Mouse (Mus musculus) frontal cortex, adult (tissue): Measurements from ENCODE around the gene Tenm4.

ENCODE experiments used
- ATAC-seq: cut with Nextera tagmentation; 2 replicates; pipeline ENCODE4 v1.9.2; 2017; ENCODE audit warnings: mild to moderate bottlenecking, moderate library complexity, mixed read lengths; ENCODE audit not compliant: low TSS enrichment

Gene Tenm4

DNA sequence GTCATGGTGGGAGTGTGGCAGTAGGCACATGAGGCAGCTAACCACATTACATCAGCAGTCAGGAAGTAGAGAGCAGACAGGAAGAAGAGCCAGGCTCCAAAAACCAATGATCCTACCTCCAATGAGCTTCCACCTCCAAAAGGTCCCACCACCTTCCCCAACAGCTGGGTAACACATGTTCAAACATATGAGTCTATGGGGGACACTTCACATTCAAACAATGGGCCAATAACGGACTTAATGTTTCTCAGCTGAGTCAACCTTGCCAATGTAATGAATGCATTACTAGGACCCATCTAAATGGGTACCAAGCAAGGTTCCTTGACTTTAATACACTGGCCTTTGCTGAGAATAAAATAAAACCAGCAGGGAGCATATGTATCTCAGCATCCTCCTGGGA, 635.5 kb downstream of the Tenm4 start:
- ATAC-seq = no peak

DNA sequence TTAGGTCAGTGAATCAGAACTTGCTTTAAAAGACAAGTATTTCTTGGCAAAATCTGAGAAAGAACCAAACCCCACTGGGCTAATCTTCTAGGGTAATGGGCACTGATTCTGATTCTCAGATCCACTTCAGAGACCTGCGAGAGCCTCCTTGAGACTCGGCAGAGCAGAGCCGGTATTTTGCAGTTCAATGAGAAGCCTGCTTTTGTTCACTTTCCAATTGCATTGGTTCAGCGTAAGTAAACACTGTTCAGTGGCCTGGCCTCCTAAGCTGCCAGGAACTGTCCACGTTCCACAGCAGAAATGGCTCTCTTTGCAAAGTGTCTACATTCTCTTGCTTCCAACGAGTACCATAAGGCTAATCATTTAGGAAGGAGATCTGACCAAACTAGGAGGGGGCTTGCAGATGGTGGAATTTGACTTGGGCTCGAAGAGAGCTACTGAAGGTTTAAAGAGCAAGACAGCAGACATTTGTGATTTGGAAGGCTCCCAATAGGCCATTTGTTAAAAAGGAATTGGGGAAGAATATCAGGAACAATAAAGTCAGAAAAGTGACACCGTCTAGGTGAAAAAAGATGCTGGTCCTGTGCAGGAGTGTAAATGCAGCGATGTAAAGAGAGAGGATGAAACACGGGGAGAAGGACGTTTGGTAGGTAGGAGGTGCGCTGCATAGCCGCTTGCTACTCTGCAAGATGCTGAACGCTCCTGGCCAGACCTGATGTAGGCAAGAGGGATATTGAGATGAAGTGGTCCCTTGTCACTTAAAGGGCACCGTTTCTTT, 636.4 kb downstream of the Tenm4 start:
- ATAC-seq = no peak

DNA sequence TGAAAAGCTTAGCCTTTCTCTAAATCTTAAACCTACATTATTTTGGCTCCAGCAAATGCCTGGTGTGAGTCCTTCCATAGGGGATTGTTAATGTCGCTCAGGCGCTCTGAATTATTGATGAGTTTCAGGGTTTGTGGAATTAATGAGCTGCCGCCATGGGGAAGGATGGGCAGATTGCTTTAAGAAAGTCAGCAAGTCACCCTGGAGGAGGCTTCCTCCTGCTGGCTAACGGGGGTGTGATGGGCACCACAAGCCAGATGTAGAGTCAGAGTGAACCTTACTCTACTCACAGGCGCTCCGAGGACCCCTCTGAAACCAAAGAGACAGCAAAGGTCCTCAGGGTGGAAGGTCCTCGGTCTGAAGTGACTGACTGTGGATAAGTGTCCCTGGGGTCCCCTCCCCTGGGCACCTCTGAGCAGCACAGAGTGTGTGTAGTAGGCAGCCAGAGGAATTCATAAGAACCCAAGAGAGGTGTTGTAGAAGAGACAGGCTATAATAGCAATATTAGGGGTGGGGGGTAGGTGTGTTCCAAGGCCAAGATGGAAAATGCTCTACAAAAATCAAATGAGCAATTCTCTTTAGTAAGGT, 637.1 kb downstream of the Tenm4 start:
- ATAC-seq = no peak

DNA sequence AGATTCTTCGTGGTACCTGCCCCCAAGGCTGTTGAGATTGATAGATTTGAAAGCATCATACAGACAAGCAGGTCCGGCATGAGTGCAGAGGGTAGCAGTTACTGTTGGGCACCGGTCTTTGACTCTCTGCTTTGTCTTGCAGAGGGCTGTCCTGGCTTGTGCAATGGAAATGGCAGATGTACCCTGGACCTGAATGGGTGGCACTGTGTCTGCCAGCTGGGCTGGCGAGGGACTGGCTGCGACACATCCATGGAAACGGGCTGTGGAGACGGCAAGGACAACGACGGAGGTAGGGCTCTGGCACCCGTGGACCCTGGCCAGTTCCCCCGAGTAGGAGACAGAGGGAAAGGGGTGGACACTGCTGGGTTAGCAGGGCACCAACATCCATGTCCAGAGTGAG, 640.6 kb downstream of the Tenm4 start:
- ATAC-seq = no peak; the same call in 1 of the 2 replicates

DNA sequence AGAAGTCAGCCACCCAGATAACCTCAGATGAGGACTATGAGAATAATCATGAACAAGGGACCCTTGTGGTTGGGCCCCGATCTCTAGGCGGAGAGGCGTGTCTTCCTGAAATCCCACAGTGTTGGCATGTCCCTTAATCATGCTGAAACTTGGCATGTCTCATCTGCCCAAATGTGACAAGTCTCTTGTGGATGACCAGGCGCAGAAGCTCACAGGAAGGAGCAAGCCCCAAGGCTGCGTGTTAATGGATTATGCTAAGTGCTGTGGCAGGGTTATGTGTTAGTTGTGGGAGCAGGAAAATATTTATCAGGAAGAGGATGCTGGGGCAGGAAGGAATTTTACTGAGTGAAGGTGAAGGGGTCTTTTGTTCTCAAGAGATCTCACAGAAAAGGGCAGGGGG, 642.0 kb downstream of the Tenm4 start:
- ATAC-seq = no peak

DNA sequence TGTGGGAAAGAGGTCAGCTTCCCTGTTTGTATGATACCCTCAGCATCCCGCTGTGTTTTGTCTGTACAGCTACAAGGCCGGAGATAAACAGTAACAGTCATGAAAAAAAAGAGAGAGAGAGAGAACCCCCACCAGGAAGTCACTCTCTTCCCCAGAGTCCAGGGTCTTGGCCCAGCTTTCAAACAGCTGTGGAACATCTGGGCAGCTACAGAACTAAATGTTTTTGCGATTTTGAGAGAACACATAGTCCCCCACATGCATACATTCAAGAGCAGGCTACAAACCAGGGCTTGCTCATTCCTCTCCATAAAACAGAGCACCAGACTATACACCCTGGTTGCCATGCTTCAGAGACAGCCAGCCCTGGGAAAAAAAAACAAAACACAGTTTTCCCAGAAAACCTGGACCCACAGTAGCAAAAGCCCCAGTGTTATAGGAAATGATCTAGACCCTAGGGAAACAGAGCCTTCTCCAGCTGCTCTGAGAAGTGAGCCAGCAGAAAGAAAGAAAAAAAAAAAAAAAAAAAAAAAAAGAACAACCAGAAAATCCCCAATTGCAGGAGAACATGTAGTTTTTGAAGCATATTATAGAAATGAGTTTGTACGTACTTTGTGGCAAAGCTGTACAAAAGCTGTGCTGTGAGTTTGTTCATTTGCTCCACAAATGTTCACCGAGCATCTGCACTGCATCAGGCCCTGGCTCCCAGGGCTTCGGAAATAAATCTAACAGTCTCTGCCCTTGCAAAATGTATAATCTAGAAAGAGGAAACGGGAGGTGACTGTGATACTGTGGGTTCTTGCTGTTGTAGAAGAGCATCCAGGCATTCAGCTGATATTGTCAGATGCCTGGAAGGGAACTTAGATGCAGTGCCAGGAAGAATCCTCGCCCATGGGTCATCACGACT, 642.7 kb downstream of the Tenm4 start:
- 0 out of 2 replicates have a peak, but pooled peaks have one; percentile 17 for ATAC-seq

DNA sequence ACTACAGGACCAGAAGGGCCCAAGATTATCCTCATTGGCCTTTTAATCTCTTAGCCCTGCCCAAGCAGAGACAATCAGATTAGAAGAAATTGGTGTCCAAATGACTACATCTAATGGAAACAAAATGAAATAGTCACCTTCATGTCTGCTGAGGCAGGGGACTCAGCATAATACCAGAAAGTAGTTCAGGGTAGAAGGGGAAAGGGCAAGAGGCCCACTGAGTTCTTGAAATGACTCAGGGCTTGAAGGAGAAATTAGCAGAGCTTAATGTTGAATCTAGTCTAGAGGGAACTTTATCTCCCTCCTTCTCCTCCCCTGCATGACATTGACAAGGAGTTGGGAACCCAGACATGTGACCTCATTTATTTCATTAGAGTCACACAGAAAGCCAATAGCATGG, 643.5 kb downstream of the Tenm4 start:
- no peak for ATAC-seq

DNA sequence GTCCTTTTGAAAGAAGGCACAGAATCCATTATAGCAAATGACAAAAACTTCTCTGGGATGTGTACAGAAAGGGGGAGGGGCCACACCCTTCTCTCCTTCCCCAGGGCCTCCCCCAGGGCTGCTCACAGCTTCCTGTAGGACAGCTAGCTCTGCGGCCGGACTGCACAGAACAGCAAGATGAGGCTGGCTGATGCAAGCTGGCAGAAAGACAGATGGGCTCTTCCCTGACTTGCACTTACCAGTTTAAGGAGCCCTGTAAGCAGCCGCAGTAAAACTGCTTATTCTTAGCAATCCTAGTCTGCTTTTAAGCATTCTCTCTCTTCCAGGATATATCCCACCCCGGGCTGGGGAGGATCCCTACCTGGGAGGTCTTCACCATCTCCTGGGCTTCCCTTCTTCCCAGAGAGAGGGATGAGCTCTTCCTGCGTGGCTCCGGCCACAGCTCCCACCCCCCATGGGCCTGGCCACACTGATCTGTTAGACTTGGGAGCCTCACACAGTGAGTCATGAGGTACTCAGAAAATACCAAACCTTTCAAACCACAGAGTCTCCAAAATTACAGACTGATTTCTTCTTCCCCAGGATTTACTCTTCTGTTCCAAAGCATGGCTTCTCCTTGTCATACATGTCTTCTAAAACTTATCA, 646.1 kb downstream of the Tenm4 start:
- ATAC-seq = peak; percentile 66

DNA sequence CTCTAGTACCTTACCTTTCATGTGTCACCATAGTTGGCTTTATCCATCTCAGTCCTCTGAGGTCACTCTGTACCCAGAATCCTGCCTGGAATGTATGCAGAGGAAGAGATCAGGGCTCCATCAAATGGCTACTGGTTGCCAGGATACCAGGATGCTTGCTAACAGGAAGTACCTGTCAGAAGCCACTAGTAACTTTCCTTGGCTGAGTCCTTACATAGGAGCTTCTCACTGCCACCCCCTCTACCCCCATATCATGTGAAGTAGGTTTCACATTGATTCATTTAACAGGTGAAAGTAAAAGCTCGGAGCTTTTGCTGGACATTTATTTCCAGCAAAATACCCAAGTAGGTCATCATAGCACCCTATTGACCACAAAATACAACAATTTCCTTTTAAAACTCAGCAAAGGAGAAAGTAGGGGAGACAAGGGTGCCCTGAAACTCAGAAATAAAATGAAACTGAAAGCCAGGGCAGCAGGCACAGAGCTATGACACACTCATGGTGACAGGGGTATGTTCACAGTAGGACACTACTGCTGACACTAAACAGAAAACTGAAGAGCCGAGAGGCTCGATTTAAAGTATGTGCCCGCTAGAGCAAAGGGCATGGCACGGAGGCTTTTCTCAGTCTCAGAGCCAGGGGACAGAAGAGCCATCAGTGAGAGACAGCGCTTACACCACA, 647.3 kb downstream of the Tenm4 start:
- ATAC-seq = no peak

DNA sequence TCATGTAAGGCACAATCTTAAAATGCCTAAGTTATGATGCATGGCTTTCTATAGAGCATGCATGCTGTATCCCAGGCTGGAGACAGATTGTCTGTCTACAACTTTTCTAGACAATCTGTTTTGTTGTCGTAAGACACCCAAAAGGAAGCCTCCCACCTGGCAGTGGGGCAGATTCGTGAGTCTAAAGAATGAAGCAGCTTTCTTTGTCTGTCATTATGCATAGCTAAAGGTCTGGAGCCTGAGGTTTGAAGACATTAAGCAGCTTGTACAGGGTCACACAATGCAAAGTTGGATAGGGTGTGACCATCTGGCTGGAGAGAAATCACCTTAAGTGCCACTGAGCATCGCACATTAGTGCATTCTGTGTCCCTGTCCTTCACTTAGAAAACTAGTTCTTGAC, 648.5 kb downstream of the Tenm4 start:
- ATAC-seq = peak; percentile 66

DNA sequence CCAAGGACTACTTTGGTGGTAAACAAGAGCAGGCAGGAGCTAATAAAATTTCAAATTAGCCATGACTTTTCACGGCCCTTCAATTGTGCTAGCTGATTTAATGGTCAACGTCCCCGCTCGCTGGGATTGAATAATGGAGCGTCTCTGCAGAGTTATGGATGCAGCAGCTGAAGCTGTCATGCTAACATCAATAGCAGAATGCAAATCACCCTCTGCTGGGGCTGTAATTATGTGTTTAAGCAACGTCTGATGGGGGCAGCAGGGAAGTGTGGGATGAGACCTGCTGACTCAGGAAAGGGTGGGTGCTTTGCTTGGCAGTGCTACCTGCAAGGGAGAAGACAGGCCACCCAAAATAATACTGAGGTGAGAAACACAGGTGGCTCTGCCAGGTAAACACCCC, 649.3 kb downstream of the Tenm4 start:
- no peak for ATAC-seq

DNA sequence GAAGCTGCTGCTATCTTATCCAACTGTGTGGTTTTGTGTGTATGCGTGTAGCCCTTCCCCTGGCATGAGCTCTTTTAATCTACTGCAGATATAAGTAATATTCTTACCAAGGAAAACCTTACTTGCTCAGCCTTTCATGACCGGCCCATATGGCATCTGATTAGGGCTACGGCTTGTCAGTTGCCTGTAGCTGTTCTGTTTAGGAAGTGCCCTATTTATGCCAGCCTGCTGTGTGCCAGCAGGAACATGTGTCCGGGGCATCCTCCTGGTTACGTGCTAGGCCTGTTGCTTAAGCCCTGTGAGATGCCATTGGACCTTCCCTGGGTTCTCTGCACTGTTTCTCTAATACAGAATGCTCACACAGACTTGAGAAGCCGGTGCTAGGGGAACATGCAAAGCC, 655.1 kb downstream of the Tenm4 start:
- ATAC-seq = no peak

DNA sequence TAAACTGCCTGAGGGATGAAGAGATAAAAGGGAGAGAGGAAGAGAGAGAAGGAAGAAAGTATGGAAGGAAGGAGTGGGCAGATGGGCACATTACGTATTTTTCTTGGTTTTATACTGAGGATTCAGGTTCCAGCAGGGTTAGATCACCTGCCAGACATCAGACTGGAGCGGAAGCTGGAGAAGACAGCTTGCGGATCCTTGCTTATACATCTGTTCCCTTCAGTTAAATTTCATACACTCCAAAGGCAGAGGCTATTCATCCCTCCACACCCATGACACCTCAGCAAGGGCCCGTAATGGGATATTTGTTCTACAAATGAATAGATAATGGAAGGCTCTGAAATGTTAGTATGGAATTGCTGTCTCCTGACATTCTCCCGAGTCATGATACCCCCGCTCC, 655.6 kb downstream of the Tenm4 start:
- no peak for ATAC-seq

DNA sequence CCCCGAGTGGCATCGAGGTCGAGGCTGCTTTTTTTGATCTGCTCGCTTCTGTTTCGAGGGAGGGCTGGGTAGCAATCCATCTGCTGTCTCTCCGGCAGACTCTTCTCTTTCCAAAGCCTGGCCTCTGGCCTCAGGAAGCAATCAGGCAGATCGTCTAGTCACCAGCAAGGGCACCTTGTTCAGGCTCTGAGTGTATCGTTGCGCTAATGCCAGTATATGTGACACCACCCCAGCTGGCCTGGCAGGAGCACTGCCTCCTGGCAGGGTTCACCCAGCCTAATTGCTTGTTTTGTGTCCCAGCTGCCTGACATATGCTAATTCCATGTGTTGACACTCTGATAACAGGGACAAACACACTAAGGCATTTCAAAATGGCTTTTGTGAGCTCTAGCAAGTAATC, 661.5 kb downstream of the Tenm4 start:
- ATAC-seq = no peak

DNA sequence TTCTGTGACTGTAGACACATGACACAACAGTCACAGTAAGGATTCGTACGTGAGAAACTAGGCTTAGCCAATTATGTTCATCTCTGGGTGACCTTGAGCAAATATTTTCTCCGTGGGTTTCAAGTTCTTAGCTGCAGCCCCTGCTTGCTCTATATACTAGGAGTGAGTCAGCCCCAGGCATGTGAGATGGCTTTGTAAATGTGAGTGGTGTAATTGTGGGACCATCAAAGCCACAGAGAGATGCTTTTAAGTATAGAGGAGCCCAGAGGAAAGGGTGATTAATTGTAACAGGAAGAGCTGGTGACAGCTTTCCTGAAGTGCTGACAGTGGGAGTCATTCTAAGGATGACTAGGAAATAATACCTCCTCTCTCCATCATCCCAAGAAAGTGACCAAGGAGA, 662.0 kb downstream of the Tenm4 start:
- ATAC-seq = no peak

DNA sequence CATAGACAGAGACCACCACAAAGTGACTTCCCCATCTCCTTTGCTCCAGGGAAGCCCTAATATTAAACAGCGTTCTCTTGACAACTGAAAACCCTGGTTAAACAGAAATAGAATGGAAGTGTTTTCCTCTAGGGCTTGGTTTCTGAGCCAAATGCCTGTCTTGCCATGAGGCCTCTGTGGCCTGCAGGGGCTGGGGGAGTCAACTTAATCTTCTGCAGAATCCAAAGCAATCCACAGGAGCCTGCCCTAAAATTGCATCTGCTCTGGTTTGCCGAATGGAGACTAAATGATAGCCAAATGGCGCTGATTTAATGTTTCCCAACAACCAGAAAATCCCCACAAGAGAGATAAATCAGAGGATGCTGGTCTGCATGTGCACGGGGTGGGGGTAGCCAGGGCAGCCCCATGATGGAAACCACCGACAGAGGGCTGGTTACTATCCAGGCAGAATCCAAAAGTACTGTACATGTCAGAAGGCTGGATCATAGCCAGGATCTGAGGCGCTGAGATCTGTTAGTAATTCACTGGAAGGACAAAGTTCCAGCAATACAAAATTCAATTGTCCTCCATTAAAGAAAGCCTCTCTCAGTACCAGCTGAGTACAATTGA, 663.7 kb downstream of the Tenm4 start:
- no peak for ATAC-seq

DNA sequence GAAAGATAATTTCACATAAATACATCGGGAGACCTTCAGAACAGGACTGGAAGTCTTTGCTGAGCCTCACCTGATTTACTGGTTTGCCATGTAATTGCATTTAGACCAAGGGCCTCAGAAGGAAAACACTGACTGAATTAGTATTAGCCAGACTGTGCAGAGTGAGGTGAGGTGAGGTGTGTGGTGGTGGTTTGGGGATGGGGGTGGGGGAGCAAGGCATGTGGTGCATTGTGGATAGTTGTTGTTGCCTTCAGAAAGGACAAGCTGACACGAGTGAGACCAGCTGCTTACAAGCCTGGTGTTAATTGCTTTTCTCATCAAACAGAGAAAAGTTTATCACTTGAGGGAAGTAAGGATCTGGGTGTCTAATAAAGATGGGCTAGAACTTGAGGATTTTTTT, 664.3 kb downstream of the Tenm4 start:
- ATAC-seq = no peak

DNA sequence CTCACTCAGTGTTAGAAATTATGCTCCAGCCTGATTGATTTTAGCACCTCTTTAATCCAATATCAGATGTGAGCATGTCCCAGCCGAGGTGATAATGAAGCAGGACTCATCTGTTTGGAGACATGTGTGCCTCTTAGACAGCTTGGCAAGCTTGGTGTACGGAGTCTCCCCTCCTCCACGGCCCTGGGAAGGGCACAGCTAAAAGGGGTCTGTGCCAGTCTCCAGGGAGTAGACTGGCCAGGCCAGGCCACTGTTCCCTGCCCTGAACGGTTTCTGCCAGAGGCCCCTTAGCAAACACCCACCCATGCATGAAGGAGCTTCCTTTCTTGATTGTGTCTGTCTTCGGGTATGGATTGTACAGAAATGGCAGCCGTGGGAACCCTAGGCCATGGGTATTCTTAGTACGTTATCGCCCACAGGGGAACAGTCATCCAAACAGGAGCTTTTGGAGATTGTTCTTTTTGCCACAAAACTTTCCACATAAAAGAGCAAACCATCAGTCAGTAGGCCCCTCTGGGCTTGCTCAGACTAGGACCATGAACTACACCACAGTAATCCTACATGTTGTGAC, 667.3 kb downstream of the Tenm4 start:
- ATAC-seq = peak; percentile 56

DNA sequence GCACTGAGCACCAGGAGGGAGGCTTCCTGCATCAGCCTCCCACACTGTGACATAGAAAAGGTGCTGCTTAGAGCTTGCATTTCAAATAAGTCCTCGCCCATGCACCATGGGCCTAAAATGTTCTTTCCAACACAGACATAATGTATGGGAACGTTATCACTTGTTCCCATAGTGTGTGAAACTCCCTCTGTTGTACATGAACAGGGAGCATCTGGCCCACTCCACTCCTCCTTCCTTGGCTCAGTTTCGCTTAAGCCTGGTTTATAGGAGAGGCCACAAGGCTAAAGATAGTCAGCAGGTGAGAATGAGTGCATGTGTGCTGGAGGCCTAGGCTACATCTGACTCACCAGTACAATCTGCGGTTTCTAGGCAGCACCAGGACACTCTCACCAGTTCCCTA, 667.9 kb downstream of the Tenm4 start:
- ATAC-seq = peak; percentile 79

DNA sequence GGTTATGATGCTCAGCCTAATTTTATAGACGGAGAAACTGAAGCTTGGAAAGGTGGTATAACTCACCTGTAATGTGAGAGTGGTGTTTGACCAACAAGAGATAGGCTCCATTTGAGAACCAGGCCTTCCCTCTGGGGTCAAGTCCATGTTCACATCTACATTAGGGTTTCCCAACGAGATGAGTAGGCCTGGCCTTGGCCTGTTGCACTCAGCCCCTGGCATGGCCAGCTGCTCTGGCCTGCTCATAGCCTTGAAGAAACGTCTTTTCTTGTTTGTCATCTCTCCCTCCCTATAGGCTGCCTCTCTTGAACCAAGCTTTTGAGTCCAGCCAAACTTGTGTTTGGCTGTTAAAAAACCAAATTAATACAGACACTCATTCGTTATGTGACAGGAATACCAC, 668.5 kb downstream of the Tenm4 start:
- ATAC-seq = no peak
